14 mouse cellular contexts compared by ENCODE assay signal in genomic region chr2:125356068-125356467, GRCm38 (mm10).
DNase-seq lines count a peak whose midpoint lies in the region; ATAC-seq and TF ChIP-seq lines count a peak whose summit lies in the region.
"Had no signal": no experiment of that assay in that cellular context is flagged by ENCODE, and none has a peak within 500 bp of the region (broad histone marks: within the 10 kb centered on the region; RNA-seq: fewer than 3 reads in every experiment).

No protein-coding gene starts in this region.

- DNase-seq in heart, adult 18-20 months: no peak
- no peak for DNase-seq in lung, postnatal 4 days
- no peak for DNase-seq in stomach, postnatal 0 days (ENCODE audit: low spot score)
- DNase-seq in cerebellum, adult 18-20 months: no peak
- DNase-seq: kidney, adult 9 months; liver had no signal

- peaks cover 23% of the 10 kb centered on the region for H3K4me1 ChIP-seq in heart, embryonic 13.5 days
- H3K4me1 ChIP-seq in lung, embryonic 16.5 days (replicated peaks; ENCODE audit: control insufficient read depth, insufficient read depth, low read length): peaks cover 13% of the 10 kb centered on the region
- peaks cover 11% of the 10 kb centered on the region for H3K4me1 ChIP-seq in embryonic fibroblast, embryonic 13.5 days (ENCODE audit: control insufficient read depth, insufficient read depth, low read length)
- H3K4me1 ChIP-seq in stomach, postnatal 0 days (replicated peaks; ENCODE audit: control insufficient read depth, insufficient read depth): no peaks in the 10 kb centered on the region
- H3K4me1 ChIP-seq: midbrain, embryonic 15.5 days; neural tube, embryonic 13.5 days had no signal

- no peaks in the 10 kb centered on the region for H3K27me3 ChIP-seq in heart, embryonic 13.5 days (replicated peaks)
- no peaks in the 10 kb centered on the region for H3K27me3 ChIP-seq in lung, embryonic 16.5 days (ENCODE audit: control insufficient read depth, insufficient read depth, low read depth, low read length)
- no peaks in the 10 kb centered on the region for H3K27me3 ChIP-seq in stomach, postnatal 0 days (ENCODE audit: control insufficient read depth, insufficient read depth, low read length)
- H3K27me3 ChIP-seq: midbrain, embryonic 15.5 days; neural tube, embryonic 13.5 days had no signal

- no peak for TF ChIP-seq EP300 in stomach, postnatal 0 days (optimal IDR thresholded peaks at IDR 0.05)

- peaks cover 46% of the 10 kb centered on the region for H3K36me3 ChIP-seq in heart, embryonic 13.5 days
- H3K36me3 ChIP-seq in lung, embryonic 16.5 days (ENCODE audit: control insufficient read depth, insufficient read depth, low read length): peaks cover 8% of the 10 kb centered on the region
- H3K36me3 ChIP-seq in stomach, postnatal 0 days (ENCODE audit: control insufficient read depth, insufficient read depth, low read length): no peaks in the 10 kb centered on the region; the same call in 1 of the 2 replicates
- H3K36me3 ChIP-seq: midbrain, embryonic 15.5 days had no signal

- no peak overlapping the region for H3K4me3 ChIP-seq in heart, embryonic 13.5 days
- no peak overlapping the region for H3K4me3 ChIP-seq in lung, embryonic 16.5 days (ENCODE audit: low read length)
- no peak overlapping the region for H3K4me3 ChIP-seq in embryonic fibroblast, embryonic 13.5 days (ENCODE audit: insufficient read depth, low read length)
- H3K4me3 ChIP-seq in stomach, postnatal 0 days (ENCODE audit: low read depth, low read length): no peak overlapping the region
- H3K4me3 ChIP-seq: midbrain, embryonic 15.5 days; neural tube, embryonic 13.5 days had no signal

- 70% methylated on average over 5 of the region's 5 CpGs for WGBS in heart, embryonic 13.5 days
- 49% methylated on average over 5 of the region's 5 CpGs for WGBS in lung, embryonic 16.5 days
- 61% methylated on average over 5 of the region's 5 CpGs for WGBS in stomach, postnatal 0 days

- TF ChIP-seq POLR2A in embryonic fibroblast, embryonic 13.5 days (IDR thresholded peaks at IDR 0.05; ENCODE audit: low read depth, low read length): peak; percentile 50

- H3K27ac ChIP-seq in heart, embryonic 13.5 days (replicated peaks): peak overlapping the region; percentile 40; the same call in 1 of the 2 replicates
- H3K27ac ChIP-seq in lung, embryonic 16.5 days (ENCODE audit: low read length): peak overlapping the region; percentile 70
- H3K27ac ChIP-seq in embryonic fibroblast, embryonic 13.5 days (ENCODE audit: insufficient read depth, low read length): peak overlapping the region; percentile 100
- H3K27ac ChIP-seq in stomach, postnatal 0 days (replicated peaks): peak overlapping the region; percentile 65; the same call in 1 of the 2 replicates
- H3K27ac ChIP-seq: hindbrain, embryonic 14.5 days; macrophage; midbrain, embryonic 15.5 days; neural tube, embryonic 13.5 days had no signal

- no peak overlapping the region for H3K9ac ChIP-seq in heart, embryonic 13.5 days
- no peak overlapping the region for H3K9ac ChIP-seq in lung, embryonic 16.5 days (ENCODE audit: low read length)
- H3K9ac ChIP-seq in stomach, postnatal 0 days (ENCODE audit: low read length): no peak overlapping the region
- H3K9ac ChIP-seq: hindbrain, embryonic 14.5 days; midbrain, embryonic 15.5 days; neural tube, embryonic 13.5 days had no signal

- no peaks in the 10 kb centered on the region for H3K9me3 ChIP-seq in heart, embryonic 13.5 days
- no peaks in the 10 kb centered on the region for H3K9me3 ChIP-seq in lung, embryonic 16.5 days (ENCODE audit: control insufficient read depth, low read length)
- H3K9me3 ChIP-seq in stomach, postnatal 0 days (ENCODE audit: control insufficient read depth, low read length): no peaks in the 10 kb centered on the region
- H3K9me3 ChIP-seq: midbrain, embryonic 15.5 days; neural tube, embryonic 13.5 days had no signal

- 0 out of 2 replicates have a peak, but pooled peaks have one; percentile 14 for ATAC-seq in heart, embryonic 13.5 days (ENCODE audit: extremely low read depth, insufficient number of reproducible peaks, low FRiP score, low TSS enrichment)
- peak; percentile 29 for ATAC-seq in lung, embryonic 16.5 days (ENCODE audit: low read depth)
- peak; percentile 32; the same call in 1 of the 2 replicates for ATAC-seq in stomach, postnatal 0 days (ENCODE audit: low FRiP score, low TSS enrichment)
- ATAC-seq: activated CD4-positive, CD25-positive, alpha-beta regulatory T cell, adult 4 months; midbrain, embryonic 15.5 days had no signal

- TF ChIP-seq CTCF in embryonic fibroblast, embryonic 13.5 days (IDR thresholded peaks at IDR 0.05; ENCODE audit: borderline replicate concordance, insufficient read depth, low read length): peak; percentile 15; the same call in 1 of the 2 replicates
- TF ChIP-seq CTCF in stomach, postnatal 0 days (IDR thresholded peaks at IDR 0.05; ENCODE audit: low read depth): no peak

- H3K4me2 ChIP-seq in heart, embryonic 13.5 days: no peak overlapping the region
- no peak overlapping the region for H3K4me2 ChIP-seq in lung, embryonic 16.5 days (ENCODE audit: low read depth, low read length)
- H3K4me2 ChIP-seq in stomach, postnatal 0 days (replicated peaks; ENCODE audit: low read depth): no peak overlapping the region
- H3K4me2 ChIP-seq: hindbrain, embryonic 14.5 days; midbrain, embryonic 15.5 days; neural tube, embryonic 13.5 days had no signal

Comparison
In these comparisons a context has a peak if more than half of its experiments do, and no peak if none do; other contexts are left out.
1. H3K27ac ChIP-seq: peak in every context shown above with its lines; median percentile 100 in embryonic fibroblast, embryonic 13.5 days; 70 in lung, embryonic 16.5 days; 65 in stomach, postnatal 0 days; 40 in heart, embryonic 13.5 days.